Mouse (Mus musculus): ENCODE measurements at regions not wholly inside any gene's neighbourhood (a gene's known extent, or its start where the extent isn't known, plus 50 kb on each side); places are given as distances from the start of the nearest gene placed in this dataset.

GRCm38 (mm10) chr9:46411686-46412085 lies 91.9 kb upstream of the 4931429L15Rik start:
- Histone ChIP-seq H3K36me3 (ENCODE audit: control insufficient read depth, insufficient read depth, low read length) (no peaks in the 10 kb centered on the region), H3K27ac (ENCODE audit: insufficient read depth, low read depth, low read length) (no peak overlapping the region), H3K4me1 (ENCODE audit: control insufficient read depth, insufficient read depth, insufficient read length, low read length) (no peaks in the 10 kb centered on the region), H3K27me3 (ENCODE audit: control insufficient read depth, insufficient read depth, low read length) (no peaks in the 10 kb centered on the region), H3K4me3 (ENCODE audit: low read depth, low read length) (no peak overlapping the region)
- TF ChIP-seq CTCF (IDR thresholded peaks at IDR 0.05; ENCODE audit: extremely low read depth, insufficient read length, insufficient replicate concordance, low read depth, low read length): no peak
- TF ChIP-seq POLR2A (IDR thresholded peaks at IDR 0.05; ENCODE audit: low read depth, low read length): no peak
- 89% methylated on average over 10 of the region's 10 CpGs for WGBS

DNA sequence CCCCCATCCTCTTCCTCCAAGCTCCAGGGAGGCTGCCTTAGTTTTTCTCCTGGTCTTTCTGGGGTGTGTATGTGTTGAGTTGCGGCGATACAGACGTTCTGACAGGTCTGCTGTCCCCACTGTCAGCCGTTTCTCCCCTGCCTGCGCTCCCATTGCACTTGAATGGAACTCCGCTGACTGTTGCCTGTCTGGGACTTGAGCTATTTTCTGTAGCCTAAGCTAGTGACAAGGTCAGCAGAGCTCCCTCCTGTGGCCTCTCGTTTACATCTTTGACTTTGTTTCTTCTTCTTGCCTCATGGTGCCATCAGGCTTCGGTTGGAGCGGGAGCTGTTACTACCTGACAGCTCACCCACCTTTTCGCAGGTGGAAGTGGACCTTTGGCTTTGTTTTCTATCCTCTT lies 89.0 kb upstream of the 4931429L15Rik start:
- H3K36me3 ChIP-seq (ENCODE audit: control insufficient read depth, insufficient read depth, low read length): no peaks in the 10 kb centered on the region
- no peak overlapping the region for H3K4me3 ChIP-seq (ENCODE audit: low read depth, low read length)
- no peak for TF ChIP-seq CTCF (IDR thresholded peaks at IDR 0.05; ENCODE audit: extremely low read depth, insufficient read length, insufficient replicate concordance, low read depth, low read length)
- TF ChIP-seq POLR2A (IDR thresholded peaks at IDR 0.05; ENCODE audit: low read depth, low read length): no peak
- no peak overlapping the region for H3K27ac ChIP-seq (ENCODE audit: insufficient read depth, low read depth, low read length)
- H3K4me1 ChIP-seq (ENCODE audit: control insufficient read depth, insufficient read depth, insufficient read length, low read length): no peaks in the 10 kb centered on the region
- no peaks in the 10 kb centered on the region for H3K27me3 ChIP-seq (ENCODE audit: control insufficient read depth, insufficient read depth, low read length)
- 84% methylated on average over 10 of the region's 10 CpGs for WGBS

DNA sequence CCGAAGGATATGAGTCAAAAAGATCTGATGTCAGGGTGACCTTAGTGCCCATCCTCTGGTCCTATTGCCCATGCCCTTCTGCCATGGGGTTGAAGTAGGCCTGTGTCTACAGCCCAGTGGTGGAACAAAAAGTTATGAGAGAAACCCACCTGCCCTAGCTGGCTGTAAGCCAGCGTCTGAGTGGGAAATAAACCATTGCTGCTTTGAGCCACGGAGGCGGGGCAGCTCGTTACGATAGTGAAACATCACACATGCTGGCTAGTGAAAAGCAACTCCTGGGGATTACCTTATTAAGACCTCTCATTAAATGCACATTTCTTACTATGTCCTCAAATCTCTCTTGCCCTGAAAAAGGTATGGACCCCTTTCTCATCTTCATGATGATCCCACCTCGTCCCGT lies 86.8 kb upstream of the 4931429L15Rik start:
- Histone ChIP-seq H3K4me3 (ENCODE audit: low read depth, low read length) (no peak overlapping the region), H3K4me1 (ENCODE audit: control insufficient read depth, insufficient read depth, insufficient read length, low read length) (no peaks in the 10 kb centered on the region), H3K27me3 (ENCODE audit: control insufficient read depth, insufficient read depth, low read length) (no peaks in the 10 kb centered on the region), H3K27ac (ENCODE audit: insufficient read depth, low read depth, low read length) (no peak overlapping the region), H3K36me3 (ENCODE audit: control insufficient read depth, insufficient read depth, low read length) (no peaks in the 10 kb centered on the region)
- WGBS: 66% methylated on average over 8 of the region's 8 CpGs
- TF ChIP-seq CTCF (IDR thresholded peaks at IDR 0.05; ENCODE audit: extremely low read depth, insufficient read length, insufficient replicate concordance, low read depth, low read length) (no peak), POLR2A (IDR thresholded peaks at IDR 0.05; ENCODE audit: low read depth, low read length) (no peak)

- 46% methylated on average over 7 of the region's 7 CpGs for WGBS
- H3K27me3 ChIP-seq (ENCODE audit: control insufficient read depth, insufficient read depth, low read length): no peaks in the 10 kb centered on the region
- no peak overlapping the region for H3K4me3 ChIP-seq (ENCODE audit: low read depth, low read length)
- H3K36me3 ChIP-seq (ENCODE audit: control insufficient read depth, insufficient read depth, low read length): no peaks in the 10 kb centered on the region
- no peaks in the 10 kb centered on the region for H3K4me1 ChIP-seq (ENCODE audit: control insufficient read depth, insufficient read depth, insufficient read length, low read length)
- no peak overlapping the region for H3K27ac ChIP-seq (ENCODE audit: insufficient read depth, low read depth, low read length)
- TF ChIP-seq CTCF (IDR thresholded peaks at IDR 0.05; ENCODE audit: extremely low read depth, insufficient read length, insufficient replicate concordance, low read depth, low read length): no peak
- no peak for TF ChIP-seq POLR2A (IDR thresholded peaks at IDR 0.05; ENCODE audit: low read depth, low read length)
Measured at GRCm38 (mm10) chr9:46396591-46396990, 76.8 kb upstream of the 4931429L15Rik start.

DNA sequence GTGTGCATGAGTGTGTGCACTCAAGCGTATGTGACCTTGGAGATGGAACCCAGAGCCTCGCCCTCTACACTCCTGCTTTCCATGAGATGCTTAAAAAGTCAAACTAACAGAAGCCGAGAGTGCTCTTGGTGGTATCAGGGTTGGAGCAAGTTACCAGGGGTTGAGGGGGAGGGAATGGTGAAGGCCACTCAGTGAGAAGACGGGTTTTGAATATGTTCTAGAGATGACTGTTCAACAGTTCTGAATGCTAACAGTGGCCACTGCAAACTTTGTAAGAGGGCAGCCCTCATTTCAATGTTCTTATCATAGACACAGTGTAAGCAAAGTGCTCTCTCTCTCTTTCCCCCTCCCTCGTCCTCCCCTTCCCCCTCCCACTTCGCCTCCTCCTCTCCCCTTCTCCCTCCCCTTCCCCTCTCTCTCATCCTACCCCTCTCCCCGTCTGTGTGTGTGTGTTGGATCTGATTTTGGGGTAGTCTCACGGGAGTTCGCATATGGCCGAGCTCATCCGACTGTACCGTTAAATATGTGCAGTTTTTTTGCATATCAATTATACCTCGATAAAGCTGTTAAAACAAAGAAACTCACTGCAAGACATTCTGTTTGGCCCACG lies 75.5 kb upstream of the 4931429L15Rik start:
- H3K27ac ChIP-seq (ENCODE audit: insufficient read depth, low read depth, low read length): no peak overlapping the region
- H3K4me3 ChIP-seq (ENCODE audit: low read depth, low read length): no peak overlapping the region
- no peaks in the 10 kb centered on the region for H3K36me3 ChIP-seq (ENCODE audit: control insufficient read depth, insufficient read depth, low read length)
- no peaks in the 10 kb centered on the region for H3K4me1 ChIP-seq (ENCODE audit: control insufficient read depth, insufficient read depth, insufficient read length, low read length)
- TF ChIP-seq CTCF (IDR thresholded peaks at IDR 0.05; ENCODE audit: extremely low read depth, insufficient read length, insufficient replicate concordance, low read depth, low read length) (no peak), POLR2A (IDR thresholded peaks at IDR 0.05; ENCODE audit: low read depth, low read length) (no peak)
- no peaks in the 10 kb centered on the region for H3K27me3 ChIP-seq (ENCODE audit: control insufficient read depth, insufficient read depth, low read length)
- 78% methylated on average over 14 of the region's 14 CpGs for WGBS

GRCm38 (mm10) chr9:46394239-46394638 lies 74.5 kb upstream of the 4931429L15Rik start:
- TF ChIP-seq CTCF (IDR thresholded peaks at IDR 0.05; ENCODE audit: extremely low read depth, insufficient read length, insufficient replicate concordance, low read depth, low read length) (no peak), POLR2A (IDR thresholded peaks at IDR 0.05; ENCODE audit: low read depth, low read length) (no peak)
- Histone ChIP-seq H3K4me1 (ENCODE audit: control insufficient read depth, insufficient read depth, insufficient read length, low read length) (peaks cover 4% of the 10 kb centered on the region), H3K36me3 (ENCODE audit: control insufficient read depth, insufficient read depth, low read length) (no peaks in the 10 kb centered on the region), H3K27ac (ENCODE audit: insufficient read depth, low read depth, low read length) (no peak overlapping the region), H3K4me3 (ENCODE audit: low read depth, low read length) (no peak overlapping the region), H3K27me3 (ENCODE audit: control insufficient read depth, insufficient read depth, low read length) (no peaks in the 10 kb centered on the region)
- 83% methylated on average over 7 of the region's 7 CpGs for WGBS

DNA sequence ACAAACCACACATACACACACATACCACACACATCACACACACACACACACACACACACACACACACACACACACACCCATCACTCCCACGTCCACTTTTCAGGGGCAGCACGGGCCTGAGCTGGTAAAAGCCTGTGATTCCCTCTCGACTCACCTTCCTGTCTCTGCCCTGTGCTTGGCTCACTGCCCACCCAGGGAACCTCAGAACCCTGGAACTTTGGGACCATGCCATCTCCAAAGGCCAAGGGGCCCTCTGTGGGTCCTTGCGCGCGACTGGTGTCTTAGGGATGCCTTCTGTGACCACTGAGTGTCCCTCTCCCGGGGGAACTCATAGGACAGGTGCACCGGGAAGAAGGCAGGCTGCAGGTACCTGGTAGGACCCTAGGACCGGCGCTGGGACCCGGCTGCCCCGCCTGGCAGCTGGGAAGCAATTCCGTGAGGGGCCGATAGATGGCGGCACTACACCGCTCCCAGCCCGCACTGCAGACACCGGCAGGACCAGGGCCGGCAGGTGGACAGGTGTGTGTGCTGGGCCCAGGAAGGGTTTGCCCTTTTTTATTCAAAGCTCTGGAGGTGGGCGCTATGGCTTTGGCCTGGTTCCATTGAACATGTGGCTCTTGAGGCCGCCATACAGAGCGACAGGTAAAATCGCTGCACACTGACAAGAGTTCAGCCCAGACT lies 73.0 kb upstream of the 4931429L15Rik start:
- Histone ChIP-seq H3K4me1 (ENCODE audit: control insufficient read depth, insufficient read depth, insufficient read length, low read length) (peaks cover 4% of the 10 kb centered on the region), H3K27me3 (ENCODE audit: control insufficient read depth, insufficient read depth, low read length) (no peaks in the 10 kb centered on the region), H3K27ac (ENCODE audit: insufficient read depth, low read depth, low read length) (no peak overlapping the region), H3K36me3 (ENCODE audit: control insufficient read depth, insufficient read depth, low read length) (no peaks in the 10 kb centered on the region), H3K4me3 (ENCODE audit: low read depth, low read length) (no peak overlapping the region)
- 3% methylated on average over 23 of the region's 23 CpGs for WGBS
- TF ChIP-seq CTCF (IDR thresholded peaks at IDR 0.05; ENCODE audit: extremely low read depth, insufficient read length, insufficient replicate concordance, low read depth, low read length): peak; percentile 78
- no peak for TF ChIP-seq POLR2A (IDR thresholded peaks at IDR 0.05; ENCODE audit: low read depth, low read length)

Data from small intestine, adult 2 months (tissue).